Mouse (Mus musculus) G1E (cell line): ENCODE measurements around the gene Ring1.

Source experiments
- CTCF ChIP-seq: IDR thresholded peaks from 2 replicates; pipeline ENCODE4 v1.5.1; 2012; ENCODE audit warnings: low read depth, low read length, inconsistent platforms, mixed read lengths
- GATA1 ChIP-seq: IDR thresholded peaks from 2 replicates; pipeline ENCODE4 v1.6.1; 2012; ENCODE audit warnings: borderline replicate concordance, low read length, inconsistent platforms, mixed read lengths
- TAL1 ChIP-seq: conservative IDR thresholded peaks from 2 replicates; pipeline ENCODE4 v1.6.1; 2012; ENCODE audit warnings: low read depth, low read length, inconsistent platforms, mixed read lengths

- no peak for TF ChIP-seq GATA1
- TF ChIP-seq CTCF = no peak
- no peak for TF ChIP-seq TAL1
These were observed 32.7 kb upstream of the Ring1 start for GRCm38 (mm10) chr17:34057224-34057623.
